In genomic region chr5:144591248-144591880, GRCm38 (mm10) we compare ENCODE assay signal across 14 mouse cellular contexts. TPM values are rescaled to one million over a fixed set of nuclear protein-coding genes. Genes with fewer than 3 reads are reported as not detected.
A peak's percentile ranks its signal among the peaks of the same experiment; 100 is the strongest.
DNase-seq lines count a peak whose midpoint lies in the region; ATAC-seq lines count a peak whose summit lies in the region.
"Had no signal": no experiment of that assay in that cellular context is flagged by ENCODE, and none has a peak within 500 bp of the region (broad histone marks: within the 10 kb centered on the region; RNA-seq: fewer than 3 reads in every experiment).

No protein-coding gene starts in this region.

- WGBS in neural tube, embryonic 15.5 days, result 21% methylated on average over 12 of the region's 12 CpGs
- 15% methylated on average over 12 of the region's 12 CpGs for WGBS in hindbrain, embryonic 14.5 days
- WGBS in midbrain, embryonic 15.5 days, result 8% methylated on average over 12 of the region's 12 CpGs
- 52% methylated on average over 12 of the region's 12 CpGs for WGBS in kidney, embryonic 15.5 days

- no peaks in the 10 kb centered on the region for H3K9me3 ChIP-seq in neural tube, embryonic 15.5 days (replicated peaks)
- no peaks in the 10 kb centered on the region; the same call in 1 of the 2 replicates for H3K9me3 ChIP-seq in hindbrain, embryonic 14.5 days (ENCODE audit: control insufficient read depth, low read length)
- 0 out of 2 replicates have a peak, but pooled peaks cover 3% of the 10 kb centered on the region for H3K9me3 ChIP-seq in midbrain, embryonic 15.5 days
- H3K9me3 ChIP-seq in kidney, embryonic 15.5 days (replicated peaks), result no peaks in the 10 kb centered on the region
- H3K9me3 ChIP-seq: liver, embryonic 15.5 days had no signal

- H3K4me2 ChIP-seq in neural tube, embryonic 15.5 days, result no peak overlapping the region
- H3K4me2 ChIP-seq in hindbrain, embryonic 14.5 days (replicated peaks), result peak overlapping the region; percentile 30
- H3K4me2 ChIP-seq in midbrain, embryonic 15.5 days, result peak overlapping the region; percentile 20; the same call in 1 of the 2 replicates
- no peak overlapping the region for H3K4me2 ChIP-seq in kidney, embryonic 15.5 days
- H3K4me2 ChIP-seq: limb, embryonic 12.5 days; liver, embryonic 15.5 days had no signal

- H3K4me3 ChIP-seq in neural tube, embryonic 15.5 days (replicated peaks), result no peak overlapping the region
- H3K4me3 ChIP-seq in hindbrain, embryonic 14.5 days (replicated peaks; ENCODE audit: low read length), result no peak overlapping the region
- H3K4me3 ChIP-seq in midbrain, embryonic 15.5 days, result no peak overlapping the region
- no peak overlapping the region for H3K4me3 ChIP-seq in kidney, embryonic 15.5 days (replicated peaks)
- H3K4me3 ChIP-seq: limb, embryonic 12.5 days; liver, embryonic 15.5 days had no signal

- no peak overlapping the region for H3K9ac ChIP-seq in neural tube, embryonic 15.5 days (replicated peaks)
- no peak overlapping the region for H3K9ac ChIP-seq in hindbrain, embryonic 14.5 days
- no peak overlapping the region for H3K9ac ChIP-seq in midbrain, embryonic 15.5 days
- H3K9ac ChIP-seq in kidney, embryonic 15.5 days, result no peak overlapping the region
- H3K9ac ChIP-seq: limb, embryonic 12.5 days; liver, embryonic 15.5 days had no signal

- no peak overlapping the region for H3K27ac ChIP-seq in neural tube, embryonic 15.5 days (replicated peaks)
- peak overlapping the region; percentile 43; the same call in 1 of the 2 replicates for H3K27ac ChIP-seq in hindbrain, embryonic 14.5 days
- peak overlapping the region; percentile 53 for H3K27ac ChIP-seq in midbrain, embryonic 15.5 days
- H3K27ac ChIP-seq in kidney, embryonic 15.5 days, result no peak overlapping the region
- H3K27ac ChIP-seq: limb, embryonic 12.5 days; liver, embryonic 15.5 days had no signal

- no peaks in the 10 kb centered on the region for H3K36me3 ChIP-seq in neural tube, embryonic 15.5 days
- H3K36me3 ChIP-seq in hindbrain, embryonic 14.5 days (replicated peaks; ENCODE audit: control insufficient read depth, insufficient read depth), result no peaks in the 10 kb centered on the region
- no peaks in the 10 kb centered on the region for H3K36me3 ChIP-seq in midbrain, embryonic 15.5 days (replicated peaks)
- no peaks in the 10 kb centered on the region for H3K36me3 ChIP-seq in kidney, embryonic 15.5 days
- H3K36me3 ChIP-seq: limb, embryonic 12.5 days; liver, embryonic 15.5 days had no signal

- DNase-seq in neural tube, embryonic 10.5 days (ENCODE audit: extremely low spot score, low spot score), result peak; percentile 14
- peak; percentile 29 for DNase-seq in hindbrain, embryonic 14.5 days (ENCODE audit: low spot score)
- no peak for DNase-seq in thymus, postnatal 25 days
- DNase-seq in layer of hippocampus, adult 18-20 months (ENCODE audit: low spot score in 2 of 2), result no peak
- DNase-seq in heart, adult 9 months (ENCODE audit: low spot score in 2 of 2), result no peak
- DNase-seq: kidney, adult 9 months; lung, postnatal 14 days had no signal

- ATAC-seq in neural tube, embryonic 15.5 days (ENCODE audit: low FRiP score), result no peak; the same call in 1 of the 2 replicates
- ATAC-seq in hindbrain, embryonic 14.5 days (ENCODE audit: low FRiP score), result peak; percentile 51; the same call in 1 of the 2 replicates
- peak; percentile 56 for ATAC-seq in midbrain, embryonic 15.5 days (replicated peaks)
- no peak for ATAC-seq in kidney, embryonic 15.5 days (replicated peaks; ENCODE audit: low FRiP score)
- ATAC-seq: Patski had no signal

- H3K27me3 ChIP-seq in neural tube, embryonic 15.5 days (replicated peaks), result no peaks in the 10 kb centered on the region
- H3K27me3 ChIP-seq in hindbrain, embryonic 14.5 days (ENCODE audit: control insufficient read depth, insufficient read depth, low read length), result no peaks in the 10 kb centered on the region
- no peaks in the 10 kb centered on the region for H3K27me3 ChIP-seq in midbrain, embryonic 15.5 days (replicated peaks)
- H3K27me3 ChIP-seq in kidney, embryonic 15.5 days, result no peaks in the 10 kb centered on the region
- H3K27me3 ChIP-seq: limb, embryonic 12.5 days; liver, embryonic 15.5 days; Patski had no signal

- H3K4me1 ChIP-seq in neural tube, embryonic 15.5 days, result peaks cover 5% of the 10 kb centered on the region; the same call in 1 of the 2 replicates
- peaks cover 8% of the 10 kb centered on the region; the same call in 1 of the 2 replicates for H3K4me1 ChIP-seq in hindbrain, embryonic 14.5 days (replicated peaks; ENCODE audit: control insufficient read depth, insufficient read depth, low read length)
- H3K4me1 ChIP-seq in midbrain, embryonic 15.5 days, result peaks cover 9% of the 10 kb centered on the region
- no peaks in the 10 kb centered on the region for H3K4me1 ChIP-seq in kidney, embryonic 15.5 days
- H3K4me1 ChIP-seq: limb, embryonic 12.5 days; liver, embryonic 15.5 days had no signal

RNA-seq across cellular contexts. Expression of gene Nptx2, which starts 45.7 kb away (rescaled TPM):
- polyA plus RNA-seq in neural tube, embryonic 15.5 days (2015; fragmentation: Nextera tagmentation; extraction: Ambion mirVana), result 13.5 and 15.1 TPM in 2 replicates
- 8.1 and 9.3 TPM in 2 replicates for polyA plus RNA-seq in hindbrain, embryonic 14.5 days (2014; fragmentation: Nextera tagmentation; extraction: Ambion mirVana)
- polyA plus RNA-seq in midbrain, embryonic 15.5 days (2015; fragmentation: Nextera tagmentation; extraction: Ambion mirVana), result 5.9 and 6.4 TPM in 2 replicates
- polyA plus RNA-seq in kidney, embryonic 15.5 days (2015; fragmentation: Nextera tagmentation; extraction: Ambion mirVana), result 1.1 TPM in 2 replicates
- total RNA-seq in layer of hippocampus, adult 18-20 months (2021), result 10 to 100 TPM; 40.4 to 46.3 TPM
- total RNA-seq: megakaryocyte-erythroid progenitor cell, adult 5-6 weeks had no signal
- polyA plus RNA-seq: Patski had no signal

Comparison
In these comparisons a context has a peak if more than half of its experiments do, and no peak if none do; other contexts are left out.
1. DNase-seq: peak in neural tube, embryonic 10.5 days (single experiment) and hindbrain, embryonic 14.5 days (single experiment); none in thymus, postnatal 25 days (single experiment), layer of hippocampus, adult 18-20 months (0 of 2) and heart, adult 9 months (0 of 2).
2. ATAC-seq: peak in hindbrain, embryonic 14.5 days (single experiment) and midbrain, embryonic 15.5 days (single experiment); none in neural tube, embryonic 15.5 days (single experiment) and kidney, embryonic 15.5 days (single experiment).
3. H3K27ac ChIP-seq: peak in hindbrain, embryonic 14.5 days (single experiment) and midbrain, embryonic 15.5 days (single experiment); none in neural tube, embryonic 15.5 days (single experiment) and kidney, embryonic 15.5 days (single experiment).
4. H3K4me2 ChIP-seq: peak in hindbrain, embryonic 14.5 days (single experiment) and midbrain, embryonic 15.5 days (single experiment); none in neural tube, embryonic 15.5 days (single experiment) and kidney, embryonic 15.5 days (single experiment).